Mouse (Mus musculus) stomach, embryonic 16.5 days (tissue): ENCODE measurements at regions not wholly inside any gene's neighbourhood (a gene's known extent, or its start where the extent isn't known, plus 50 kb on each side); places are given as distances from the start of the nearest gene placed in this dataset.

ENCODE experiments used
- ATAC-seq: fragments of 200-750 bp; cut with Nextera tagmentation; 2 replicates; pipeline ENCODE4 v1.8.0; 2017; ENCODE audit warnings: moderate number of reproducible peaks, moderate TSS enrichment; ENCODE audit not compliant: insufficient read depth, low FRiP score
- H3K27ac ChIP-seq: fragments of 300-500 bp; sonication (generic); 2 replicates; pipeline ENCODE4 v1.5.1; 2014; ENCODE audit warnings: low read length
- H3K27me3 ChIP-seq: fragments of 300-500 bp; sonication (generic); 2 replicates; pipeline ENCODE4 v1.6.1; 2014; ENCODE audit warnings: low read length, control low read depth, mixed read lengths; ENCODE audit not compliant: control insufficient read depth, insufficient read depth
- H3K36me3 ChIP-seq: fragments of 300-500 bp; sonication (generic); 2 replicates; pipeline ENCODE4 v1.6.1; 2014; ENCODE audit warnings: low read length; ENCODE audit not compliant: control insufficient read depth, insufficient read depth
- H3K4me1 ChIP-seq: fragments of 300-500 bp; sonication (generic); 2 replicates; pipeline ENCODE4 v1.6.1; 2014; ENCODE audit warnings: low read length, control low read depth, mixed read lengths; ENCODE audit not compliant: control insufficient read depth, insufficient read depth
- H3K4me2 ChIP-seq: fragments of 300-500 bp; sonication (generic); 2 replicates; pipeline ENCODE4 v1.6.1; 2014; ENCODE audit warnings: low read depth, low read length, mixed read lengths
- H3K4me3 ChIP-seq: fragments of 300-500 bp; sonication (generic); replicated peaks from 2 replicates; pipeline ENCODE4 v1.5.1; 2014; ENCODE audit warnings: mild to moderate bottlenecking, low read length
- H3K9ac ChIP-seq: fragments of 300-500 bp; sonication (generic); 2 replicates; pipeline ENCODE4 v1.6.1; 2014; ENCODE audit warnings: low read length
- H3K9me3 ChIP-seq: fragments of 300-500 bp; sonication (generic); replicated peaks from 2 replicates; pipeline ENCODE4 v1.6.1; 2016; ENCODE audit warnings: low read length, control low read depth; ENCODE audit not compliant: control insufficient read depth
- WGBS: fragments of 180-500 bp; shearing (Covaris S2); extraction: QIAGEN DNeasy Blood & Tissue Kit; methylation state at CpG from one replicate; pipeline ENCODE4 v1.1.7; 2014; 5-methylcytosine and 5-hydroxymethylcytosine counted together

GRCm38 (mm10) chr1:124825717-124826116, 609.8 kb downstream of the Actr3 start:
- Histone ChIP-seq H3K9me3 (no peaks in the 10 kb centered on the region), H3K4me3 (no peak overlapping the region), H3K4me1 (no peaks in the 10 kb centered on the region), H3K27ac (no peak overlapping the region), H3K4me2 (no peak overlapping the region), H3K9ac (no peak overlapping the region), H3K27me3 (no peaks in the 10 kb centered on the region), H3K36me3 (no peaks in the 10 kb centered on the region)
- no peak for ATAC-seq
- WGBS, result 78% methylated on average over 7 of the region's 7 CpGs

- H3K4me1 ChIP-seq, result no peaks in the 10 kb centered on the region
- H3K27me3 ChIP-seq, result no peaks in the 10 kb centered on the region
- no peaks in the 10 kb centered on the region for H3K9me3 ChIP-seq
- no peak for ATAC-seq
- WGBS, result 71% methylated on average over 2 of the region's 2 CpGs
- H3K9ac ChIP-seq, result no peak overlapping the region
- H3K4me2 ChIP-seq, result no peak overlapping the region
- no peak overlapping the region for H3K27ac ChIP-seq
- no peak overlapping the region for H3K4me3 ChIP-seq
- H3K36me3 ChIP-seq, result no peaks in the 10 kb centered on the region
Observed at GRCm38 (mm10) chr1:124793026-124793425, 642.5 kb downstream of the Actr3 start.

GRCm38 (mm10) chr1:124790646-124791045, 644.9 kb downstream of the Actr3 start:
- no peaks in the 10 kb centered on the region for H3K36me3 ChIP-seq
- WGBS, result 60% methylated on average over 2 of the region's 2 CpGs
- no peak for ATAC-seq

GRCm38 (mm10) chr1:124790130-124790529, 645.4 kb downstream of the Actr3 start:
- no peaks in the 10 kb centered on the region for H3K36me3 ChIP-seq
- no peak overlapping the region for H3K4me3 ChIP-seq
- no peaks in the 10 kb centered on the region for H3K4me1 ChIP-seq
- no peak overlapping the region for H3K9ac ChIP-seq
- no peak overlapping the region for H3K4me2 ChIP-seq
- H3K27me3 ChIP-seq, result no peaks in the 10 kb centered on the region
- WGBS, result 76% methylated on average over 3 of the region's 3 CpGs
- H3K27ac ChIP-seq, result no peak overlapping the region
- no peak for ATAC-seq
- H3K9me3 ChIP-seq, result no peaks in the 10 kb centered on the region

More at GRCm38 (mm10) chr1:124790646-124791045, 644.9 kb downstream of the Actr3 start:
- no peak overlapping the region for H3K27ac ChIP-seq
- H3K27me3 ChIP-seq, result no peaks in the 10 kb centered on the region
- no peak overlapping the region for H3K4me2 ChIP-seq
- H3K9ac ChIP-seq, result no peak overlapping the region
- no peaks in the 10 kb centered on the region for H3K4me1 ChIP-seq
- H3K9me3 ChIP-seq, result no peaks in the 10 kb centered on the region
- H3K4me3 ChIP-seq, result no peak overlapping the region

GRCm38 (mm10) chr1:124783066-124783465, 652.5 kb downstream of the Actr3 start:
- H3K36me3 ChIP-seq, result no peaks in the 10 kb centered on the region
- H3K4me3 ChIP-seq, result no peak overlapping the region
- no peaks in the 10 kb centered on the region for H3K27me3 ChIP-seq
- no peak overlapping the region for H3K4me2 ChIP-seq
- H3K4me1 ChIP-seq, result no peaks in the 10 kb centered on the region
- no peaks in the 10 kb centered on the region for H3K9me3 ChIP-seq
- no peak for ATAC-seq
- WGBS, result 75% methylated on average over 2 of the region's 2 CpGs
- no peak overlapping the region for H3K27ac ChIP-seq
- H3K9ac ChIP-seq, result no peak overlapping the region

- 92% methylated on average over 2 of the region's 2 CpGs for WGBS
Observed at GRCm38 (mm10) chr1:124777685-124778084, 657.8 kb downstream of the Actr3 start.

GRCm38 (mm10) chr1:124756721-124757120, 678.8 kb downstream of the Actr3 start:
- no peak for ATAC-seq
- no peaks in the 10 kb centered on the region for H3K9me3 ChIP-seq
- H3K9ac ChIP-seq, result no peak overlapping the region

More at GRCm38 (mm10) chr1:124777685-124778084, 657.8 kb downstream of the Actr3 start:
- no peaks in the 10 kb centered on the region for H3K27me3 ChIP-seq
- no peak overlapping the region for H3K9ac ChIP-seq
- no peak overlapping the region for H3K4me2 ChIP-seq
- no peak for ATAC-seq
- H3K4me3 ChIP-seq, result no peak overlapping the region
- H3K27ac ChIP-seq, result no peak overlapping the region
- H3K4me1 ChIP-seq, result no peaks in the 10 kb centered on the region
- H3K9me3 ChIP-seq, result no peaks in the 10 kb centered on the region
- H3K36me3 ChIP-seq, result no peaks in the 10 kb centered on the region

GRCm38 (mm10) chr1:124739777-124740176, 694.4 kb upstream of the Dpp10 start:
- no peaks in the 10 kb centered on the region for H3K9me3 ChIP-seq
- no peak overlapping the region for H3K9ac ChIP-seq
- H3K4me1 ChIP-seq, result no peaks in the 10 kb centered on the region
- no peak overlapping the region for H3K4me2 ChIP-seq
- no peak overlapping the region for H3K4me3 ChIP-seq
- no peak overlapping the region for H3K27ac ChIP-seq
- H3K36me3 ChIP-seq, result no peaks in the 10 kb centered on the region
- no peak for ATAC-seq
- 63% methylated on average over 3 of the region's 3 CpGs for WGBS
- no peaks in the 10 kb centered on the region for H3K27me3 ChIP-seq

More at GRCm38 (mm10) chr1:124756721-124757120, 678.8 kb downstream of the Actr3 start:
- Histone ChIP-seq H3K4me1 (no peaks in the 10 kb centered on the region), H3K36me3 (no peaks in the 10 kb centered on the region), H3K4me3 (no peak overlapping the region), H3K27me3 (no peaks in the 10 kb centered on the region), H3K27ac (no peak overlapping the region), H3K4me2 (no peak overlapping the region)

- H3K9ac ChIP-seq, result no peak overlapping the region
- H3K27ac ChIP-seq, result no peak overlapping the region
- H3K27me3 ChIP-seq, result no peaks in the 10 kb centered on the region
- no peak for ATAC-seq
- no peak overlapping the region for H3K4me3 ChIP-seq
- H3K36me3 ChIP-seq, result no peaks in the 10 kb centered on the region
- H3K4me1 ChIP-seq, result no peaks in the 10 kb centered on the region
- H3K9me3 ChIP-seq, result no peaks in the 10 kb centered on the region
- H3K4me2 ChIP-seq, result no peak overlapping the region
Observed at GRCm38 (mm10) chr1:124730364-124730763, 685.0 kb upstream of the Dpp10 start.

GRCm38 (mm10) chr1:124718065-124718464, 672.7 kb upstream of the Dpp10 start:
- ATAC-seq, result no peak
- WGBS, result 9% methylated on average over 1 of the region's 1 CpGs

More at GRCm38 (mm10) chr1:124718065-124718464, 672.7 kb upstream of the Dpp10 start:
- no peak overlapping the region for H3K27ac ChIP-seq
- no peaks in the 10 kb centered on the region for H3K9me3 ChIP-seq
- no peaks in the 10 kb centered on the region for H3K4me1 ChIP-seq
- H3K9ac ChIP-seq, result no peak overlapping the region
- no peak overlapping the region for H3K4me2 ChIP-seq
- H3K27me3 ChIP-seq, result no peaks in the 10 kb centered on the region
- H3K36me3 ChIP-seq, result no peaks in the 10 kb centered on the region
- H3K4me3 ChIP-seq, result no peak overlapping the region
